Mouse (Mus musculus) hindbrain, embryonic 10.5 days (tissue): ENCODE measurements around the gene Efcab6. TPM values are rescaled to one million over a fixed set of nuclear protein-coding genes. Genes with fewer than 3 reads are reported as not detected.

Source experiments
- DNase-seq: peaks from one replicate; pipeline ENCODE4 v3.0.0-alpha.2; 2017; ENCODE audit warnings: low spot score
- H3K27ac ChIP-seq: fragments of 300-500 bp; sonication (generic); 2 replicates; pipeline ENCODE4 v1.5.1; 2016; ENCODE audit warnings: mild to moderate bottlenecking, moderate library complexity
- H3K27me3 ChIP-seq: fragments of 300-500 bp; sonication (generic); 2 replicates; pipeline ENCODE4 v1.6.1; 2016; ENCODE audit warnings: mild to moderate bottlenecking; ENCODE audit not compliant: poor library complexity, insufficient read depth, severe bottlenecking
- H3K36me3 ChIP-seq: fragments of 300-500 bp; sonication (generic); 2 replicates; pipeline ENCODE4 v1.6.1; 2016; ENCODE audit warnings: mild to moderate bottlenecking, moderate library complexity
- H3K4me1 ChIP-seq: fragments of 300-500 bp; sonication (generic); replicated peaks from 2 replicates; pipeline ENCODE4 v1.6.1; 2016; ENCODE audit warnings: mild to moderate bottlenecking
- H3K4me3 ChIP-seq: fragments of 300-500 bp; sonication (generic); 2 replicates; pipeline ENCODE4 v1.5.1; 2016; ENCODE audit warnings: mild to moderate bottlenecking, moderate library complexity
- H3K9me3 ChIP-seq: fragments of 300-500 bp; sonication (generic); 2 replicates; pipeline ENCODE4 v1.6.1; 2016; ENCODE audit warnings: mild to moderate bottlenecking, moderate library complexity
- WGBS: fragments of 180-500 bp; shearing (Covaris S2); methylation state at CpG from one replicate; pipeline ENCODE4 v1.1.7; 2016; 5-methylcytosine and 5-hydroxymethylcytosine counted together
- polyA plus RNA-seq: library from polyadenylated mRNA; unstranded; fragments of >200 nt; fragmentation: Nextera tagmentation; extraction: Ambion mirVana; gene quantifications from 2 replicates; pipeline ENCODE4 v1.2.1, GENCODE M21; 2016

Gene Efcab6
- polyA plus RNA-seq, 1 experiment from 2014 or later: 0.22 TPM

- Histone ChIP-seq H3K9me3 (no peaks in the 10 kb centered on the region), H3K36me3 (no peaks in the 10 kb centered on the region), H3K4me3 (no peak overlapping the region), H3K27ac (no peak overlapping the region), H3K27me3 (peaks cover 11% of the 10 kb centered on the region; the same call in 1 of the 2 replicates), H3K4me1 (peaks cover 14% of the 10 kb centered on the region; the same call in 1 of the 2 replicates)
- no peak for DNase-seq
- 83% methylated on average over 9 of the region's 9 CpGs for WGBS
These were observed 12.8 kb downstream of the Efcab6 start for GRCm38 (mm10) chr15:84052390-84052789.

DNA sequence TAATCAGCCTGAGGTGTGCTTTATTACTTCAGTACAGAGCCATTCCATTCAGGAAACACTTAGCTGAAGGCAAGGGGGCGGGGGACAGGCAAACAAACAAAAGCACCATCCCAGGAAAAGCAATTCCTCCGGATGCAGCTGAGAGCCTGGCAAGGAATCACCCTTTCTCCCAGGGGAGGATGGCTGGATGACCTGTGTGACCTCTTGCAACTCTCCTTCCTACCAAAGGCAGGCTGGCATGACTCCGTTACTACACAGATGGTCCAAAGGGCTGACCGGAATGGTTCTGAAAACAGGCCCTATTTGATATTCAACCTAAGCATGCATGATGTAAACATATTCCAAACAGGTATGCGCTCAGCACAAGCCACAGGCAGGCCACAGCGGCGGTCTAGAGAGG is 15.6 kb downstream of the Efcab6 start:
- H3K4me1 ChIP-seq: peaks cover 14% of the 10 kb centered on the region; the same call in 1 of the 2 replicates
- no peak for DNase-seq
- peaks cover 5% of the 10 kb centered on the region; the same call in 1 of the 2 replicates for H3K27me3 ChIP-seq
- H3K4me3 ChIP-seq: no peak overlapping the region
- H3K27ac ChIP-seq: no peak overlapping the region
- peaks cover 9% of the 10 kb centered on the region; the same call in 1 of the 2 replicates for H3K9me3 ChIP-seq
- WGBS: 61% methylated on average over 7 of the region's 7 CpGs
- no peaks in the 10 kb centered on the region for H3K36me3 ChIP-seq

DNA sequence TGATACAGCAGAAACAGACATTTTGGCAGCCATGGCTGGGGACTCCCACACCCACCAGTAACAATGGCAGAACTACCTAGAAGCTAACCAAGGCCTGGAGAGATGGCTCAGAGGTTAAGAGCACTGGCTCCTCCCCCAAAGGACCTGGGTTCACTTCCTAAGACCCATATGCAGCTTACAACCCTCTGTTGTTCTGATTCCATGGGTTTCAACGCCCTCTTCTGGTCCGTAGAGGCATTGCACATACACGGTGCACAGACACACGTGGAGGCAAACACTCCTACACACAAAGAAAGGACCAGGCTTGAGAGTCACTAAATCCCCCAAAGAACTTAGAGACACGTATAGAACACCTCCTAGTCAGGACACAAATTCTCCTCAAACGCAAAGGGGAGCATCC is 19.6 kb downstream of the Efcab6 start:
- Histone ChIP-seq H3K27ac (no peak overlapping the region), H3K9me3 (peaks cover 13% of the 10 kb centered on the region; the same call in 1 of the 2 replicates), H3K4me1 (peaks cover 5% of the 10 kb centered on the region; the same call in 1 of the 2 replicates), H3K4me3 (no peak overlapping the region), H3K27me3 (no peaks in the 10 kb centered on the region), H3K36me3 (no peaks in the 10 kb centered on the region)
- DNase-seq: no peak
- 90% methylated on average over 6 of the region's 6 CpGs for WGBS

DNA sequence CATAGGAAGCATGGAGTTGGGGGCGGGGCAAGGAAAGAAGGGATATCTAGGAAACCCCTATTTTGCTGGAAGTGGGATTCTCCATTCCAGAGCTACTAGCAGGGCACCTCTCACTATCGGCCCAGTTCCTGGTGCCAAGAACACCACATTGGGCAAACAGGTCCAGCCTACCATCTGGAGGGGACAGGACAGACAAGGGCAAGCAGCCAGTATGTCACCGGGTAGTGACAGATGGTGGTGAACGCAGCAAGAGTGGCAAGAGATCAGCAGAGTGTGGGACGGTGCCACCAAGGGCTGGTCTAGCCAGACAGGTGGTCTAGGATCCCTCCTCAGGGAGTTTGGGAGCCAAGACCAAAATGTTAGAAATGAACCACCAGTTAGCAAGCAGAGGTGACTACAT is 28.1 kb downstream of the Efcab6 start:
- H3K36me3 ChIP-seq: no peaks in the 10 kb centered on the region
- WGBS: 91% methylated on average over 5 of the region's 5 CpGs
- no peak overlapping the region for H3K27ac ChIP-seq
- H3K4me3 ChIP-seq: no peak overlapping the region
- no peaks in the 10 kb centered on the region for H3K9me3 ChIP-seq
- no peak for DNase-seq
- no peaks in the 10 kb centered on the region for H3K4me1 ChIP-seq
- H3K27me3 ChIP-seq: no peaks in the 10 kb centered on the region

GRCm38 (mm10) chr15:84025651-84026050 is 39.5 kb downstream of the Efcab6 start:
- H3K4me3 ChIP-seq: no peak overlapping the region
- no peak overlapping the region for H3K27ac ChIP-seq
- H3K9me3 ChIP-seq: no peaks in the 10 kb centered on the region
- H3K27me3 ChIP-seq: no peaks in the 10 kb centered on the region
- H3K36me3 ChIP-seq: no peaks in the 10 kb centered on the region
- WGBS: 85% methylated on average over 8 of the region's 8 CpGs
- no peaks in the 10 kb centered on the region for H3K4me1 ChIP-seq
- no peak for DNase-seq

- H3K4me1 ChIP-seq: no peaks in the 10 kb centered on the region
- no peaks in the 10 kb centered on the region for H3K27me3 ChIP-seq
- H3K4me3 ChIP-seq: no peak overlapping the region
- H3K27ac ChIP-seq: no peak overlapping the region
- WGBS: 84% methylated on average over 6 of the region's 6 CpGs
- H3K36me3 ChIP-seq: no peaks in the 10 kb centered on the region
- no peaks in the 10 kb centered on the region for H3K9me3 ChIP-seq
- DNase-seq: no peak
These were observed 40.3 kb downstream of the Efcab6 start for GRCm38 (mm10) chr15:84024851-84025250.

DNA sequence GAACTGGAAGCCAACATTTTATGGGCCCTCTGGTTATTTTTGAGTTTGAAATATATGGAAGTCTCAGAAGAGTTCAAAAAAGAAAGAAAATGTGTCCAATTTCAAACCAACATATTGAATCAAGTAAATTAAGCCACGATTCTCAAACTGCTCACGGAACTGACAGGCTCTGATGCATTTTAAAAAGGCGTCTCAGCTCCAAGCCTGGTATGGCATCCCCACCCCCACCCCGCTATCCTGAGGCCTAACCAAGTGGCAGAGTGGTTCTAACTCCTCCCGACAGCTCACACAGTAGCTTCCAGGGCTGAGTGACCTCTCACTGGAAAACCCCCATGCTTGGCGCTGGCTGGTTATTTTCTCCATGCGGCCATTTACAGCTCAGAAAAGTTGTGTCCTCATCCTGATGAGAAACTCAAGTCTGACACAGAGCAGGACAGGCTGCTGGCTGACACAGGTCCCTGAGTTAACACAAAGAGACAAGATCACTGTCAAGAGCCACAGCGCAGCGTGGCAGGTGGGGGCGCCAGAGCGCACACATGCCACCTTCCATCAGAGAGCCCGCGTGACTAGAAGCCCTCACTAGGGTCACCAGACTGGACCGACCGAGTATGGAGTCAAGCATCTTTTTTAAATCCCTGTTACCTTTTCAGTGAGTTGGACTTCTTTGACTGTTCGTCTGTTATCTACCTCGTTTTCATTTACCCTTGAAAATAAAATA is 55.7 kb downstream of the Efcab6 start:
- 57% methylated on average over 17 of the region's 17 CpGs for WGBS
- no peaks in the 10 kb centered on the region for H3K9me3 ChIP-seq
- peaks cover 18% of the 10 kb centered on the region for H3K4me1 ChIP-seq
- H3K27me3 ChIP-seq: no peaks in the 10 kb centered on the region
- no peak overlapping the region for H3K4me3 ChIP-seq
- H3K27ac ChIP-seq: no peak overlapping the region; the same call in 1 of the 2 replicates
- H3K36me3 ChIP-seq: no peaks in the 10 kb centered on the region
- peak; percentile 15 for DNase-seq

DNA sequence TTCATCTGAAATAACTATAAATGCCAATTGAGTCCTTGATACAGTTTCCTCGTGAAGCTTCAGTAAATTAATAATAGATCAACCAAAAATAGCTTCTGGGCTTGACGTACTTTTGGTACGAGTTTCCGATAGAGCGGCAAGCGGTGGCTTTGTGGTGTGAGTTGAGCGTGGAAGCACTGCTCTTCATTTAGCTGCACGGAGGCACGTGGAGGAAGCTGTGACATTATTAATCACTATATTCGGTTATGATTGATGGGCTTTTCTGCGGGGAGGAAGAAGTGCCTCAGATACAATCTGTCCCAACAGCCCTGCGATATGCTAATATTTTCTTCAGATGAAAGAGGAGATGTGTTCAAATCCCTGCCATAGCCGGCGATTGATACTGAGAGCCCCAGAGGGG is 60.9 kb downstream of the Efcab6 start:
- Histone ChIP-seq H3K9me3 (no peaks in the 10 kb centered on the region), H3K36me3 (no peaks in the 10 kb centered on the region), H3K27ac (no peak overlapping the region), H3K4me3 (no peak overlapping the region), H3K4me1 (no peaks in the 10 kb centered on the region; the same call in 1 of the 2 replicates), H3K27me3 (peaks cover 6% of the 10 kb centered on the region)
- DNase-seq: no peak
- WGBS: 92% methylated on average over 14 of the region's 14 CpGs

GRCm38 (mm10) chr15:83999071-83999470 is 66.1 kb downstream of the Efcab6 start:
- no peak for DNase-seq
- Histone ChIP-seq H3K4me3 (no peak overlapping the region), H3K36me3 (no peaks in the 10 kb centered on the region), H3K27me3 (peaks cover 31% of the 10 kb centered on the region), H3K4me1 (peaks cover 23% of the 10 kb centered on the region), H3K9me3 (no peaks in the 10 kb centered on the region), H3K27ac (no peak overlapping the region)
- 81% methylated on average over 3 of the region's 3 CpGs for WGBS

DNA sequence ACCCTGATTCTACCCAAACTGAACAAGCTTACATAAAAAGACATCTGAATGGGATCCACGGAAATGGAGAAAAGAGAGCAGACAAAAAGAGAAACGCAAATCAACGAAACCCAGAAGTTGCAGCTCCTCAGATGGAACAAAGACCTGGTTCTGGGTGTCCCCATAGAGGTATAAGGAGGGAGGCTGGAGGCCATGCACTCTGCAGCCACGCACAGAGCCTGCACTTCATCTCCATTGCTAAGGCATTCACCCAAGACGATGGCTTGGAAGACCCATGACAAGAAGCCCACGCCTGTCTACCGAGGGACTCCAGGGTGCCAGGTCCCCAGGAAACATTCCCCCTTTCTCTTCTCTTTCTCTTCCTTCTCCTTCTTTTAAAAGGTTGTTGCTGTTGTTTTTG is 66.6 kb downstream of the Efcab6 start:
- WGBS: 51% methylated on average over 7 of the region's 7 CpGs
- no peaks in the 10 kb centered on the region for H3K36me3 ChIP-seq
- peak overlapping the region; percentile 64; the same call in 1 of the 2 replicates for H3K27ac ChIP-seq
- 0 out of 2 replicates have a peak overlapping the region, but pooled peaks have one; percentile 38 for H3K4me3 ChIP-seq
- no peak for DNase-seq
- H3K9me3 ChIP-seq: no peaks in the 10 kb centered on the region
- peaks cover 23% of the 10 kb centered on the region for H3K4me1 ChIP-seq
- peaks cover 31% of the 10 kb centered on the region for H3K27me3 ChIP-seq

GRCm38 (mm10) chr15:83998115-83998514 is 67.1 kb downstream of the Efcab6 start:
- DNase-seq: peak; percentile 35
- peak overlapping the region; percentile 64 for H3K27ac ChIP-seq
- 7% methylated on average over 19 of the region's 19 CpGs for WGBS

GRCm38 (mm10) chr15:83997550-83997949 is 67.6 kb downstream of the Efcab6 start:
- 0 out of 2 replicates have a peak, but pooled peaks cover 4% of the 10 kb centered on the region for H3K9me3 ChIP-seq
- peaks cover 23% of the 10 kb centered on the region for H3K4me1 ChIP-seq
- 15% methylated on average over 4 of the region's 4 CpGs for WGBS
- peak overlapping the region; percentile 38; the same call in 1 of the 2 replicates for H3K4me3 ChIP-seq
- peaks cover 31% of the 10 kb centered on the region for H3K27me3 ChIP-seq
- no peak overlapping the region for H3K27ac ChIP-seq
- no peaks in the 10 kb centered on the region for H3K36me3 ChIP-seq
- no peak for DNase-seq

More at GRCm38 (mm10) chr15:83998115-83998514, 67.1 kb downstream of the Efcab6 start:
- Histone ChIP-seq H3K9me3 (0 out of 2 replicates have a peak, but pooled peaks cover under 1% of the 10 kb centered on the region), H3K4me3 (peak overlapping the region; percentile 38), H3K36me3 (no peaks in the 10 kb centered on the region), H3K4me1 (peaks cover 23% of the 10 kb centered on the region), H3K27me3 (peaks cover 31% of the 10 kb centered on the region)

DNA sequence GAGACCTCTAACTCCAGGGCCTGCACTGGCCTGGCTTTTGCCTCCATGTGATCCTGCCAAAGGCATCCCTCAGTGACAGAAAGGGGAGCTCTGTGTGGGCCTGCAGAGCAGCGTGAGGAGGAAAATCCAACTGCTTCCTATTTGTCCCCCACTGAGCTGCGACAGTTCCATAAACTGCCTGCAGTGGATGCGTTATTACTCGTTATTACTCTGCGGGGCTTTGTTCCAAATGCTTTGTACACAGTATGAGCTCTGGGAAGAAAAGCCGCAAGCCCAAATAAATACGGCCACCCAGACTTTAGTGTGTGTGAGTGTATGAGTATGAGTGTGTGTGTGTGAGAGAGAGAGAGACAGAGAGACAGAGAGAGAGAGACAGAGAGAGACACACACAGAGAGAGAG is 68.3 kb downstream of the Efcab6 start:
- peaks cover 29% of the 10 kb centered on the region for H3K4me1 ChIP-seq
- H3K36me3 ChIP-seq: no peaks in the 10 kb centered on the region
- H3K27me3 ChIP-seq: peaks cover 31% of the 10 kb centered on the region
- WGBS: 60% methylated on average over 7 of the region's 7 CpGs
- DNase-seq: no peak
- 0 out of 2 replicates have a peak, but pooled peaks cover 4% of the 10 kb centered on the region for H3K9me3 ChIP-seq
- H3K4me3 ChIP-seq: no peak overlapping the region
- H3K27ac ChIP-seq: no peak overlapping the region
